Mouse (Mus musculus): ENCODE results near the gene Tapbp. TPM values are rescaled to one million over a fixed set of nuclear protein-coding genes. Genes with fewer than 3 reads are reported as not detected.

The Tapbp gene
- polyA plus RNA-seq, 1 experiment: 97.3 TPM

DNA sequence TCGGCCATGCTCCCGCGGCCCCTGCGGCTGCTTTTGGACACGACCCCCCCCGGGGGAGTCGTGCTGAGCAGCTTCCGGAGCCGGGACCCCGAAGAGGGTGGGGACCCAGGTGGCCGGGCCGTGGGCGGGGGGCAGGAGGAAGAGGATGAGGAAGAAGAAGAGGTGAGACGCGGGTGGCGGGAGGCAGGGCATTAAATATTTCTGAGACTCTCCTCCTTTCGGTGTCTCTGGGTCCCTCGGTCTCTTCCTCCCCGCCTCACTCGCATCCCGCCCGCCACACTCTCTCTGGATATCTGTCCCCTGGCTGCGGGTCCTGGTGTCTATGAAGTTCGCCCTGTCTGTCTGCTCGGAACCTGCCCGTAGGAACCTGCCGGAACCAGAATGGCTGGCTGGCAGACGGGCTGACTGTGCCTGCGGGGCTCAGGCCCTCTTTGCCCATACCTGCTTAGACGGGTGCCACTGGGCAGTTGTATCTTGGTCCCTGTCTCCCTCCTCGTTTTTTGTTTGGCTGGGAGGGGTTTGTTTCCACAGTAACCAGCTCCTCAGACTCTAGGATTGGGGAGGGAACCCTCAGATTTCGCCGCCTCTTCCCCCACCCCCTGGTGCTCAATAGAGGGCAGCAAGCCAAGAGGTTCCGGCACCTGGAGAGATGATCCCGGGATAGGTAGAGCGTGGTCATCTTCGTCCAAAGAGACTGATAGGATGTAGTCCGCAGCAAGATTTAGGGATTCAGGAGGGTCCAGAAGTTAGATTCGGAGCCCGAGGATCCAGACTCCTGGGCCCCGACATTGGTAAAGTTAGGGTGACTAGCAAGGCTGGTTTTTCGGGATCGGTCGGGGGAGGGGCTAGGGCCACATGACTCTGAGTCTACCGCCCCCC is 14.8 kb downstream of the Tapbp start:
- Histone ChIP-seq H3K9me3 (replicated peaks; ENCODE audit: control insufficient read depth, insufficient read depth, low read length, poor library complexity, severe bottlenecking) (no peaks in the 10 kb centered on the region), H3K9ac (ENCODE audit: low read depth, poor library complexity, severe bottlenecking) (peak overlapping the region; percentile 91), H3K36me3 (ENCODE audit: control insufficient read depth, insufficient read depth, low read length, poor library complexity, severe bottlenecking) (no peaks in the 10 kb centered on the region), H3K27ac (ENCODE audit: insufficient read depth, low read length) (peak overlapping the region; percentile 35; the same call in 1 of the 2 replicates), H3K27me3 (ENCODE audit: control insufficient read depth, insufficient read depth, low read length, poor library complexity, severe bottlenecking) (no peaks in the 10 kb centered on the region), H3K4me3 (ENCODE audit: low read depth, low read length) (peak overlapping the region; percentile 91), H3K4me1 (ENCODE audit: control insufficient read depth, insufficient read depth, low read length) (peaks cover 2% of the 10 kb centered on the region)
- TF ChIP-seq CTCF (IDR thresholded peaks at IDR 0.05; ENCODE audit: low read depth, low read length): no peak

DNA sequence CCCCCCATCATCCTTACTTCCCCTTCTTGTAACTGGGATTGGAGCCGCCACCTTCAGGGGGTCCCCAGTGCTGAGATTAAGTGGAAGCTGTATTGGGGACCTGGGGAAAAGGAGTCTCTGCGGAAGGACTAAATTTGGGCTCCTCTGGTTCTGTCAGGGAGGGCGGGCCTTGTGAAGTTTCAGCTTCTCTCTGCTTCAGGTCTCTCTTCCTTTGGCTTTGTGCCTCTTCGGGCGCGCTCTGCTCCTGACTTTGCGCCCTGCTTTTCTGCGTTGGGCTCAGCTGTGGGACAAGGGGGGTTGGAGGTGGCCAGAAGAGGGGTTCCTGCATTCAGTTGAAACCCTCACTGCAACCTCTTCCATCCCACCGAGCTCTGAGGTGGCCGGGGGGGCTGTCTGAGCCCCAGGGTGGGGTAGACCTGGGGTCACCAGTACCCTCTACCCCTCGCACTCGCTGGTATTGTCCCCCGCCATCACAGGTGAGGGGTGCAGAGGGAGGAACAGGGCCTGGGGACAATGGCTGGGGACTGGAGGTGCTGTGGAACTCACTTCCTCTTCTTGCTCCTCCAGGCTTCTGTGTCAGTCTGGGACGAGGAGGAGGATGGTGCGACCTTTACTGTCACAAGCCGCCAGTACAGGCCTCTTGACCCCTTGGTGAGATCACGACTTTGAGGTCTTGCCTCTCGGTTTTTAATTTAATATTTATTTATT is 15.6 kb downstream of the Tapbp start:
- H3K9me3 ChIP-seq (replicated peaks; ENCODE audit: control insufficient read depth, insufficient read depth, low read length, poor library complexity, severe bottlenecking): no peaks in the 10 kb centered on the region

DNA sequence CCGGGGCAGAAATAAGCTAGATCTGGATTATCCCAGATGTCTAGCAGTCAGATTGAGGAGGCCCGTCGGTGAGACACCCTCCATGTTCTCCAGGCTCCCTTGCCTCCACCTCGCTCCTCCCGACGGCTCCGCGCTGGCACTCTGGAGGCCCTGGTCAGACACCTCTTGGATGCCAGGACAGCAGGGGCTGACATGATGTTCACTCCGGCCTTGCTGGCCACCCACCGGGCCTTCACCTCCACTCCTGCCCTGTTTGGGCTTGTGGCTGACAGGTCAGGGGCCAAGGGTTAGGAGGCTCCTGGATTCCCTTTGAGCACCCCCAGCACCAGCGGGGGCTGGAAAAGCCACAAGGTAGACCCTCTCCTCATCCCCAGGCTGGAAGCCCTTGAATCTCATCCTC is 16.2 kb downstream of the Tapbp start:
- H3K4me1 ChIP-seq (ENCODE audit: control insufficient read depth, insufficient read depth, low read length): peaks cover 2% of the 10 kb centered on the region
- no peaks in the 10 kb centered on the region for H3K36me3 ChIP-seq (ENCODE audit: control insufficient read depth, insufficient read depth, low read length, poor library complexity, severe bottlenecking)
- no peak overlapping the region; the same call in 1 of the 2 replicates for H3K9ac ChIP-seq (ENCODE audit: low read depth, poor library complexity, severe bottlenecking)
- H3K27me3 ChIP-seq (ENCODE audit: control insufficient read depth, insufficient read depth, low read length, poor library complexity, severe bottlenecking): no peaks in the 10 kb centered on the region
- H3K9me3 ChIP-seq (replicated peaks; ENCODE audit: control insufficient read depth, insufficient read depth, low read length, poor library complexity, severe bottlenecking): no peaks in the 10 kb centered on the region
- TF ChIP-seq POLR2A (IDR thresholded peaks at IDR 0.05; ENCODE audit: insufficient read depth, low read length) (no peak), CTCF (IDR thresholded peaks at IDR 0.05; ENCODE audit: low read depth, low read length) (no peak), EP300 (IDR thresholded peaks at IDR 0.05; ENCODE audit: insufficient read depth, low read depth, low read length) (no peak)
- H3K4me3 ChIP-seq (ENCODE audit: low read depth, low read length): no peak overlapping the region
- H3K27ac ChIP-seq (ENCODE audit: insufficient read depth, low read length): no peak overlapping the region

More for the DNA sequence above, 15.6 kb downstream of the Tapbp start:
- peak overlapping the region; percentile 91 for H3K4me3 ChIP-seq (ENCODE audit: low read depth, low read length)
- peak overlapping the region; percentile 91 for H3K9ac ChIP-seq (ENCODE audit: low read depth, poor library complexity, severe bottlenecking)
- no peaks in the 10 kb centered on the region for H3K36me3 ChIP-seq (ENCODE audit: control insufficient read depth, insufficient read depth, low read length, poor library complexity, severe bottlenecking)
- peak overlapping the region; percentile 35 for H3K27ac ChIP-seq (ENCODE audit: insufficient read depth, low read length)
- H3K4me1 ChIP-seq (ENCODE audit: control insufficient read depth, insufficient read depth, low read length): peaks cover 2% of the 10 kb centered on the region
- no peaks in the 10 kb centered on the region for H3K27me3 ChIP-seq (ENCODE audit: control insufficient read depth, insufficient read depth, low read length, poor library complexity, severe bottlenecking)
- no peak for TF ChIP-seq POLR2A (IDR thresholded peaks at IDR 0.05; ENCODE audit: insufficient read depth, low read length)
- TF ChIP-seq EP300 (IDR thresholded peaks at IDR 0.05; ENCODE audit: insufficient read depth, low read depth, low read length): no peak
- no peak for TF ChIP-seq CTCF (IDR thresholded peaks at IDR 0.05; ENCODE audit: low read depth, low read length)

DNA sequence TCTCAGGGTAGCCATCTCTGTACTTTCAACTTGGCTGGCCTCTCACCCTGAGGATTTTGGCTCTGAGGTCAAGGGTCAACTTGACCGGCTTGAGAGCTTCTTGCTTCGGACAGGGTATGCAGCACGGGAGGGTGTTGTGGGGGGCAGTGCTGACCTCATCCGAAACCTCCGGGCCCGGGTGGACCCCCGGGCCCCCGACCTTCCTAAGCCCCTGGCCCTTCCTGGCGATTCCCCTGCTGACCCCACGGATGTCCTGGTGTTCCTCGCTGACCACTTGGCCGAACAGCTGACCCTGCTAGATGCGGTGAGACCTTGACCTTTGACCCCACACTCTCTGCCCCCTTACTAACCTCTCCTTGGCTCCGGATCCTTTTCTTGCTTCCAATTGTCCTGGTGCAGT is 16.7 kb downstream of the Tapbp start:
- Histone ChIP-seq H3K4me3 (ENCODE audit: low read depth, low read length) (no peak overlapping the region), H3K9ac (ENCODE audit: low read depth, poor library complexity, severe bottlenecking) (no peak overlapping the region), H3K36me3 (ENCODE audit: control insufficient read depth, insufficient read depth, low read length, poor library complexity, severe bottlenecking) (0 out of 2 replicates have a peak, but pooled peaks cover 3% of the 10 kb centered on the region), H3K27ac (ENCODE audit: insufficient read depth, low read length) (no peak overlapping the region), H3K9me3 (replicated peaks; ENCODE audit: control insufficient read depth, insufficient read depth, low read length, poor library complexity, severe bottlenecking) (no peaks in the 10 kb centered on the region), H3K4me1 (ENCODE audit: control insufficient read depth, insufficient read depth, low read length) (peaks cover 2% of the 10 kb centered on the region), H3K27me3 (ENCODE audit: control insufficient read depth, insufficient read depth, low read length, poor library complexity, severe bottlenecking) (no peaks in the 10 kb centered on the region)
- TF ChIP-seq EP300 (IDR thresholded peaks at IDR 0.05; ENCODE audit: insufficient read depth, low read depth, low read length) (no peak), CTCF (IDR thresholded peaks at IDR 0.05; ENCODE audit: low read depth, low read length) (no peak), POLR2A (IDR thresholded peaks at IDR 0.05; ENCODE audit: insufficient read depth, low read length) (no peak)

DNA sequence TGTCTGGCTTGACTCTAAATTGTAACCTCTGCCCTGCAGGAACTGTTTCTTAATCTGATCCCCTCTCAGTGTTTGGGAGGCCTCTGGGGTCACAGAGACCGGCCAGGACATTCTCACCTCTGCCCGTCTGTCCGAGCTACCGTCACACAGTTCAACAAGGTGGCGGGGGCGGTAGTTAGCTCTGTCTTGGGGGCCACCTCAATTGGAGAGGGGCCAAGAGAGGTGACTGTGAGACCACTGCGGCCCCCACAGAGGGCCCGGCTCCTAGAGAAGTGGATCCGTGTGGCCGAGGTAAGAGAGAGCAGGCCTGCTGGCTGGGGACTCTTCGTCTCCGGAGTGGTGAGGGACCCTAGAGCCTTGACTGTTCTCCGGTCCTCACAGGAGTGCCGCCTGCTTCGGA is 17.3 kb downstream of the Tapbp start:
- Histone ChIP-seq H3K36me3 (ENCODE audit: control insufficient read depth, insufficient read depth, low read length, poor library complexity, severe bottlenecking) (peaks cover 6% of the 10 kb centered on the region; the same call in 1 of the 2 replicates), H3K9ac (ENCODE audit: low read depth, poor library complexity, severe bottlenecking) (peak overlapping the region; percentile 18; the same call in 1 of the 2 replicates), H3K4me1 (ENCODE audit: control insufficient read depth, insufficient read depth, low read length) (peaks cover 2% of the 10 kb centered on the region), H3K27me3 (ENCODE audit: control insufficient read depth, insufficient read depth, low read length, poor library complexity, severe bottlenecking) (no peaks in the 10 kb centered on the region), H3K9me3 (replicated peaks; ENCODE audit: control insufficient read depth, insufficient read depth, low read length, poor library complexity, severe bottlenecking) (no peaks in the 10 kb centered on the region), H3K4me3 (ENCODE audit: low read depth, low read length) (no peak overlapping the region), H3K27ac (ENCODE audit: insufficient read depth, low read length) (no peak overlapping the region)
- TF ChIP-seq EP300 (IDR thresholded peaks at IDR 0.05; ENCODE audit: insufficient read depth, low read depth, low read length): no peak

All from ES-Bruce4 (cell line).